Mouse (Mus musculus) limb, embryonic 13.5 days (tissue): ENCODE measurements around the gene Rilpl1. TPM values are rescaled to one million over a fixed set of nuclear protein-coding genes. Genes with fewer than 3 reads are reported as not detected.
"Not testable (repeated sequence)": the region's sequence is repeated elsewhere in the genome, so short reads cannot be mapped to it uniquely, and the experiment has no call there.

Experiments
- ATAC-seq: fragments of 200-750 bp; cut with Nextera tagmentation; 2 replicates; pipeline ENCODE4 v1.8.0; 2017; ENCODE audit warnings: low read depth, moderate number of reproducible peaks, moderate TSS enrichment; ENCODE audit not compliant: low FRiP score
- H3K27ac ChIP-seq: fragments of 300-500 bp; sonication (generic); 2 replicates; pipeline ENCODE4 v1.5.1; 2015; ENCODE audit warnings: inconsistent platforms, mild to moderate bottlenecking, moderate library complexity
- H3K27me3 ChIP-seq: fragments of 300-500 bp; sonication (generic); 2 replicates; pipeline ENCODE4 v1.6.1; 2015; ENCODE audit warnings: mild to moderate bottlenecking, inconsistent platforms
- H3K36me3 ChIP-seq: fragments of 300-500 bp; sonication (generic); 2 replicates; pipeline ENCODE4 v1.6.1; 2015; ENCODE audit warnings: inconsistent platforms, mild to moderate bottlenecking, moderate library complexity
- H3K4me1 ChIP-seq: fragments of 300-500 bp; sonication (generic); 2 replicates; pipeline ENCODE4 v1.6.1; 2015; ENCODE audit warnings: inconsistent platforms
- H3K4me2 ChIP-seq: fragments of 300-500 bp; sonication (generic); replicated peaks from 2 replicates; pipeline ENCODE4 v1.6.1; 2015; ENCODE audit warnings: inconsistent platforms, mild to moderate bottlenecking, moderate library complexity
- H3K4me3 ChIP-seq: fragments of 300-500 bp; sonication (generic); 2 replicates; pipeline ENCODE4 v1.5.1; 2015; ENCODE audit warnings: moderate library complexity, mild to moderate bottlenecking, inconsistent platforms
- H3K9ac ChIP-seq: fragments of 300-500 bp; sonication (generic); 2 replicates; pipeline ENCODE4 v1.6.1; 2015; ENCODE audit warnings: mild to moderate bottlenecking, inconsistent platforms
- H3K9me3 ChIP-seq: fragments of 300-500 bp; sonication (generic); 2 replicates; pipeline ENCODE4 v1.6.1; 2016; ENCODE audit warnings: inconsistent platforms
- WGBS: fragments of 180-500 bp; shearing (Covaris S2); methylation state at CpG from one replicate; pipeline ENCODE4 v1.1.7; 2015; 5-methylcytosine and 5-hydroxymethylcytosine counted together
- polyA plus RNA-seq: library from polyadenylated mRNA; unstranded; fragments of >200 nt; fragmentation: Nextera tagmentation; extraction: Ambion mirVana; gene quantifications from 2 replicates; pipeline ENCODE4 v1.2.1, GENCODE M21; 2015

Rilpl1 gene
- polyA plus RNA-seq, 1 experiment from 2014 or later, result 26.0 TPM

DNA sequence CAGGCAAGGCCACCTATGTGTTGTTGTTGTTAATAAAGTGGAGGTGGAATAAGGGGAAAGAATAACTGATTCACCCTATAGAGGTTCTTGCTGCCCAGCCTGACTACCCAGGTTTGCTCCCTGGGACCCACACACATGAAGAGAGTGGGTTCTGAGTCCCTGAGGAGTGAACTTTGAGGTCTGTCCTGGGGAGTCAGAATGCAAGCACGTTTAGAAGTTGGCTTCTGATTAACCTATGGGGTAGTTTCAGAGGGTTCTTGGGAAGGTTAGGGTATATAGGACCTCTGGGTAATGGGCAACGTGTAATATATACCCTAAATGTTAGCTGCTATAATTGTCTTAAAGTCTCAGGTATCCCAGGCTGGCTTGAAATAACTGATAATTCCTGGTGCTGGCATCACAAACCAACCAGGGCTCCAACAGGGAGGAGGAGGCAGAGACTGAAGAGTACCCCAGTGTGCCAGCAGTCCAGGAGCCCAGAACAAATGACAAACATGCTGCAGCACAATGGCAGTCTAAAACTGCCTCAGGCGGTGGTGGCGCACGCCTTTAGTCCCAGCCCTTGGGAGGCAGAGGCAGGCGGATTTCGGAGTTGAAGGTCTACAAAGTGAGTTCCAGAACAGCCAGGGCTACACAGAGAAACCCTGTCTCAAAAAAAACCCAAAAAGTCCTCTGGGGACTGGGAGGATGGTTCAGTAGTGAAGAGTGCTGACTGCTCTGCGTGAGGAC is 68.7 kb downstream of the Rilpl1 start:
- H3K27ac ChIP-seq, result no peak overlapping the region
- ATAC-seq, result no peak
- no peak overlapping the region for H3K4me2 ChIP-seq
- H3K4me3 ChIP-seq, result no peak overlapping the region
- peaks cover 76% of the 10 kb centered on the region for H3K36me3 ChIP-seq
- no peaks in the 10 kb centered on the region for H3K9me3 ChIP-seq
- no peaks in the 10 kb centered on the region for H3K27me3 ChIP-seq
- no peaks in the 10 kb centered on the region for H3K4me1 ChIP-seq
- no peak overlapping the region for H3K9ac ChIP-seq
- 93% methylated on average over 8 of the region's 8 CpGs for WGBS

GRCm38 (mm10) chr5:124460922-124461321 is 70.3 kb downstream of the Rilpl1 start:
- ATAC-seq, H3K4me2 ChIP-seq, H3K4me1 ChIP-seq, H3K27me3 ChIP-seq, H3K9me3 ChIP-seq, H3K4me3 ChIP-seq, H3K27ac ChIP-seq, H3K9ac ChIP-seq: not testable (repeated sequence)
- peaks cover 81% of the 10 kb centered on the region for H3K36me3 ChIP-seq
- 95% methylated on average over 14 of the region's 14 CpGs for WGBS

DNA sequence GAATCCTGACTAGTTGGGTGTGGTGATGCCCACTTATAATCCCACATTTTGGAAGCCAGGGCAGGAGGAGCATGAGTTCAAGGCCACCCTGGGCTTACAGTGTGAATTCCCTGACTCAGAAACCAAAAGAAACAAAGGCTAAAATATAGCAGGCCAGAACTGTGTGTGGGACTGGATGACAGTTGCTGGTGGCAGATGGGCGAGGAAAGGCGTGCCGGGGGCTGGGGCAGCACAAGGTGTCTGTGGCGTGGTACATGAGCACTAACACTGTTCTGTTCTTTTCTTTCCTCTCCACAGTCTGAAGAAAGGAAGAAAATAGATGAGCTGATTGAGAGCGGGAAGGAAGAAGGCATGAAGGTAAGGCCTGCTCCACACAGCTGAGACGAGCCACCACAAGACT is 74.4 kb downstream of the Rilpl1 start:
- Histone ChIP-seq H3K4me3 (no peak overlapping the region), H3K9me3 (no peaks in the 10 kb centered on the region), H3K9ac (no peak overlapping the region), H3K36me3 (peaks cover 96% of the 10 kb centered on the region), H3K27me3 (no peaks in the 10 kb centered on the region), H3K4me2 (no peak overlapping the region), H3K4me1 (no peaks in the 10 kb centered on the region), H3K27ac (no peak overlapping the region)
- 95% methylated on average over 6 of the region's 6 CpGs for WGBS
- ATAC-seq, result no peak

- Histone ChIP-seq H3K36me3 (peaks cover 99% of the 10 kb centered on the region), H3K27ac (no peak overlapping the region), H3K4me2 (no peak overlapping the region), H3K9ac (no peak overlapping the region), H3K4me3 (no peak overlapping the region), H3K27me3 (no peaks in the 10 kb centered on the region), H3K9me3 (no peaks in the 10 kb centered on the region), H3K4me1 (peaks cover 7% of the 10 kb centered on the region)
- WGBS, result 89% methylated on average over 1 of the region's 1 CpGs
- no peak for ATAC-seq
Observed at GRCm38 (mm10) chr5:124454082-124454419, 77.1 kb downstream of the Rilpl1 start.

- ATAC-seq, result no peak
- Histone ChIP-seq H3K27ac (no peak overlapping the region), H3K4me1 (peaks cover 10% of the 10 kb centered on the region), H3K4me2 (no peak overlapping the region), H3K27me3 (no peaks in the 10 kb centered on the region), H3K36me3 (peaks cover 99% of the 10 kb centered on the region), H3K4me3 (no peak overlapping the region), H3K9me3 (no peaks in the 10 kb centered on the region), H3K9ac (no peak overlapping the region)
- WGBS, result 88% methylated on average over 13 of the region's 13 CpGs
Observed at GRCm38 (mm10) chr5:124453339-124454081, 77.7 kb downstream of the Rilpl1 start.

- WGBS, result 80% methylated on average over 15 of the region's 15 CpGs
- Histone ChIP-seq H3K27me3 (no peaks in the 10 kb centered on the region), H3K9ac (no peak overlapping the region), H3K9me3 (no peaks in the 10 kb centered on the region), H3K27ac (peak overlapping the region; percentile 39; the same call in 1 of the 2 replicates), H3K4me2 (no peak overlapping the region), H3K4me1 (peaks cover 10% of the 10 kb centered on the region), H3K4me3 (no peak overlapping the region), H3K36me3 (peaks cover 99% of the 10 kb centered on the region)
- no peak for ATAC-seq
Observed at GRCm38 (mm10) chr5:124452494-124453228, 78.5 kb downstream of the Rilpl1 start.

DNA sequence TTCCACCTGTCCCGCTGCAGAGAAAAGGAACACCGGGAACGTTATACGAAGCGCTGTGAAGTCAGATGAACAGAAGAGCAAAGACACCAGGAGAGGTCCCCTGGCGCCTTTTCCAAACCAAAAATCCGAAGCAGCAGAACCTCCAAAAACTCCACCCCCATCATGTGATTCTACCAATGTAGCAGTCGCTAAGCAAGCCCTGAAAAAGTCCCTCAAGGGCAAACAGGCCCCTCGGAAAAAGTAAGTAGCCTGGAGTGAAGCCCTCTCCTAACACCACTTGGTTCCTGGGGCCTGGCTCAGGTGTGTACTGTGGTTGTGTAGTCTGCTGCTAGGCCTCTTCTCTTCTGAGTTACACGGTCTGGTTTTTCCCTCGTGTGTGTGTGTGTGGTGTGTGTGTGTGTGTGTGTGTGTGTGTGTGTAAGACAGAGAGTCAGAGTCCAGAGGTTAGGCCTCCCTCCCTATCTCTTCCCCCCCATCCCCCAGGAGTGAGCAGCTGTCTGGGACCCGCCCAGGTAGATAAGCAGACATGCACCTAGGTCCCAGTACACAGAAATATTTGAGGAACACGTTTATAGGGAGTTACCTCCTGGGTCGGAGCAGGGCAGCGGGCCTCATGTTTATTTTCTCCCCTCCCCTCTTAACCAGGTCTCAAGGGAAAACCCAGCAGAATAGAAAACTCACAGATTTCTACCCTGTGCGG is 80.4 kb downstream of the Rilpl1 start:
- ATAC-seq, result no peak
- Histone ChIP-seq H3K9me3 (no peaks in the 10 kb centered on the region), H3K4me1 (peaks cover 26% of the 10 kb centered on the region), H3K9ac (peak overlapping the region; percentile 13; the same call in 1 of the 2 replicates), H3K27me3 (no peaks in the 10 kb centered on the region), H3K27ac (no peak overlapping the region), H3K4me2 (no peak overlapping the region), H3K4me3 (no peak overlapping the region), H3K36me3 (peaks cover 85% of the 10 kb centered on the region)
- 80% methylated on average over 16 of the region's 16 CpGs for WGBS

DNA sequence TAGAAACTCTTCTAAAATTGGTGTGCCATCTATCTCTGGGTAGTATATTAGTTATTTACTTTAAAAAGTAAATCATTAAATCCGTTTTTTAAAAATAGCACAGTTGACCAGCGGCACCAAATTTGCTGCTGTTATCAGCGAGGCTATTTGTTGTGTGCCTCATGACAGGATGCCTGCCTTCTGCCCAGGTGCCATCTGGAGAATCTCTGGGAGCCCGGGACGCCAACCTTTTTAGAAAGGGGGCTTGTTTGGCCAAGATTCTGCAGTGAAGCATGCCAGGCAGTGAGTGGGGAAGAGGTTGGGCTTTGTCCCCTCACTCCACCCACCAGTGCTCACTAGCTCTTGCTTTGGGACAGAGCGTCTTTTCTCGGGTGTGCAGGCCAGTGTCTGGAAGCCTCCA is 81.1 kb downstream of the Rilpl1 start:
- Histone ChIP-seq H3K36me3 (peaks cover 78% of the 10 kb centered on the region), H3K9ac (peak overlapping the region; percentile 13; the same call in 1 of the 2 replicates), H3K4me1 (peaks cover 26% of the 10 kb centered on the region), H3K27ac (no peak overlapping the region), H3K4me2 (no peak overlapping the region), H3K27me3 (no peaks in the 10 kb centered on the region), H3K4me3 (no peak overlapping the region), H3K9me3 (no peaks in the 10 kb centered on the region)
- 89% methylated on average over 7 of the region's 7 CpGs for WGBS
- no peak for ATAC-seq

- 0 out of 2 replicates have a peak overlapping the region, but pooled peaks have one; percentile 39 for H3K9ac ChIP-seq
- no peak overlapping the region for H3K27ac ChIP-seq
- ATAC-seq, result no peak
- H3K4me3 ChIP-seq, result no peak overlapping the region
- peaks cover 31% of the 10 kb centered on the region for H3K4me1 ChIP-seq
- peaks cover 72% of the 10 kb centered on the region for H3K36me3 ChIP-seq
- no peaks in the 10 kb centered on the region for H3K27me3 ChIP-seq
- H3K4me2 ChIP-seq, result no peak overlapping the region
- no peaks in the 10 kb centered on the region for H3K9me3 ChIP-seq
- WGBS, result 67% methylated on average over 6 of the region's 6 CpGs
Observed at GRCm38 (mm10) chr5:124449494-124449893, 81.7 kb downstream of the Rilpl1 start.

DNA sequence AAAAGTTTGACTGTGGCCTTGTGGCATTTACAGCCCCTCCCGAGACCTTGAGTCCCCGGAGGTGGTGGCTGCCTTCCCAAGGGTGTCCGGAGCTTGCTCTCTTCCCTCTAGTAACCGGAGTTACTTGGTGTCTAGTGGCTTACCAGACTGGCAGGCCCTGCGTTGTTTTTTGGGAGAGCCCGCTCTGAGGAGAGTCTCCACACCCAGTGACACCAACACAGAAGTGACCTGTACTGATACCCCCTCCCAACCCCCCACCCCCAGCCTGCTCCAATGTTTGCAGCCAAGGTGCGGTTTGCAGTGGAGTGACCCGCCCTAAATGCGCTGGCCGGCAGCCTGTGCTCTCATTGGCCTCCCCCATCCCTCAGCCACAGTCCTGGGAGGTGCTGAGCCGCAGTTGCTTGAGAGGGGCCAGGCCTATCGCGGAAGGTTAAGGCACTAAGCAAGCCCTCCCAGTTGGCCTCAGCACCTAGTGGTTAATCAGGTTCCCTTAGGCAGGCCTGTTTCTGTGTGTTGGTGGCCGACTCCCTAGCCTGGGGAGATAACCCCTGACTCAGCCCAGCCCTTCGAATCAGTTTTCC is 84.8 kb downstream of the Rilpl1 start:
- Histone ChIP-seq H3K4me3 (peak overlapping the region; percentile 90), H3K4me1 (peaks cover 33% of the 10 kb centered on the region), H3K27me3 (no peaks in the 10 kb centered on the region), H3K4me2 (peak overlapping the region; percentile 87), H3K36me3 (peaks cover 42% of the 10 kb centered on the region), H3K9ac (peak overlapping the region; percentile 92), H3K9me3 (no peaks in the 10 kb centered on the region), H3K27ac (peak overlapping the region; percentile 80)
- peak; percentile 60; the same call in 1 of the 2 replicates for ATAC-seq
- WGBS, result 2% methylated on average over 15 of the region's 15 CpGs

GRCm38 (mm10) chr5:124445621-124446293 is 85.4 kb downstream of the Rilpl1 start:
- Histone ChIP-seq H3K9me3 (no peaks in the 10 kb centered on the region), H3K27me3 (no peaks in the 10 kb centered on the region), H3K9ac (peak overlapping the region; percentile 92), H3K27ac (peak overlapping the region; percentile 80), H3K4me1 (peaks cover 36% of the 10 kb centered on the region), H3K4me3 (peak overlapping the region; percentile 90), H3K4me2 (peak overlapping the region; percentile 87), H3K36me3 (peaks cover 36% of the 10 kb centered on the region)
- ATAC-seq, result peak; percentile 62
- WGBS, result under 1% methylated on average over 50 of the region's 77 CpGs
